Mouse (Mus musculus): ENCODE results near the gene Adam19. TPM values are rescaled to one million over a fixed set of nuclear protein-coding genes. Genes with fewer than 3 reads are reported as not detected.

Adam19 gene
- polyA plus RNA-seq, 1 experiment from 2014 or later = 10.5 TPM

DNA sequence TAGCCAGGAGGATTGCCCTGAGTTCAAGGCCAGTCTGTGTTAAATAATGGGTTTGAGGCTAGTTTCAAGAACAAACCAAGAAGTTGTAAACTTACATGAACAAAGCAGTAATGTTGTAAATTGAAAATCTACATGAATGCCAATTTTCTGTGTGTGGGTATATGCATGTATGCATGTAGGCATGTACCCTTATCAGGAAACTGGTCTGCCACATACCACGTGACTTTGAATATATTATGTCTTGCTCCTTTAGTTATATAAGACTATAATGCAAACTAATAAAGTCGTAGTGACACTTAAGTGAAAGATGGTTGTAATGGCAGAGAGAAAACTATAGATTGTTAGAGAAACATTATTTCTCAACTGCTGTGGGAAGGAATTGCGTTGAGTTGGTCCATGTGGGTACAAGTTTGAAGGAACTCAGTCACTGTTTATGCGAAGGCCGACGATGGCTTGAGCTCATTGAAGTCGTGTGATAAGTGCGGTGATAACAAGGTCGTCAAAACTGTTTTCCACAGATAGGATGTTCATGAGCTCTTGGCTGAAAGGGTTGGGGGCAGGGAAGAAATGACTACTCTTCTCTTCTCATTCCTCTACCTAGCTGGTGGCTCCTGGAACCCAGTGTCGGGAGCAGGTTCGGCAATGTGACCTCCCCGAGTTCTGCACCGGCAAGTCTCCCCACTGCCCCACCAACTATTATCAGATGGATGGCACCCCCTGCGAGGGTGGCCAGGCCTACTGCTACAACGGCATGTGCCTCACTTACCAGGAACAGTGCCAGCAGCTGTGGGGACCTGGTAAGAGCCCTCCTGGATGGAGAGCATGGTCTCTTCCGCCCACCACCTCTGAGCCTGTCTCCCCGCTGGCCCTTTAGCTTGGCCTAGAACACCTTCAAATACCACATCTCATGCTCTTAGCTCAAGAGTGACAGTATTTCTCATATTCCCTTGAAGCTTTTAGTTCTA, 75.5 kb downstream of the Adam19 start:
- H3K9me3 ChIP-seq = no peaks in the 10 kb centered on the region
- 93% methylated on average over 17 of the region's 17 CpGs for WGBS
- H3K36me3 ChIP-seq = peaks cover 46% of the 10 kb centered on the region
- no peak overlapping the region for H3K9ac ChIP-seq (replicated peaks)
- no peak for ATAC-seq
- no peak overlapping the region for H3K4me3 ChIP-seq (replicated peaks)
- H3K27ac ChIP-seq = no peak overlapping the region
- no peak overlapping the region for H3K4me2 ChIP-seq (replicated peaks)
- no peaks in the 10 kb centered on the region for H3K27me3 ChIP-seq
- H3K4me1 ChIP-seq (replicated peaks) = no peaks in the 10 kb centered on the region

DNA sequence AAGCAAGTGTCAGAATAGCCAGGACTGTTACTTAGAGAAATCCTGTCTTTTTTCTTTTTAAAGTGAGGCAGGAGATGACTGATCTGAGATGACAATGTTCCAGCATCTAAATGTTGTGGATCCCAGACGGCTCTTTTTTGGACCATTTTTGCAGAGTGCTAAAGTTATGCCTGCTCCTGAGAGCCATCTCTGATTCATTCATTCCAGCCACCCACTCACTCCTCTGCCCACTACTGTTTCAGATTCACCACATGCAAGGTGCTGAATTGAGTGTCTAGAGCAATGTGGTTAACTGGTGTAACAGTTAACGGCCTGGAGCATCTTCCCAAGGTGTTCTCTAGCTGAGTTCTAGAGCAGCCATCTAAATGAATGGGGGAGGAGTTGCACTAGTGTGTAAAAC, 79.1 kb downstream of the Adam19 start:
- H3K27me3 ChIP-seq = no peaks in the 10 kb centered on the region
- H3K9me3 ChIP-seq = no peaks in the 10 kb centered on the region
- H3K4me1 ChIP-seq (replicated peaks) = peaks cover 5% of the 10 kb centered on the region; the same call in 1 of the 2 replicates
- no peak overlapping the region for H3K9ac ChIP-seq (replicated peaks)
- peaks cover 61% of the 10 kb centered on the region for H3K36me3 ChIP-seq
- no peak overlapping the region for H3K4me3 ChIP-seq (replicated peaks)
- ATAC-seq = no peak
- H3K4me2 ChIP-seq (replicated peaks) = no peak overlapping the region
- WGBS = 95% methylated on average over 2 of the region's 2 CpGs
- no peak overlapping the region for H3K27ac ChIP-seq

DNA sequence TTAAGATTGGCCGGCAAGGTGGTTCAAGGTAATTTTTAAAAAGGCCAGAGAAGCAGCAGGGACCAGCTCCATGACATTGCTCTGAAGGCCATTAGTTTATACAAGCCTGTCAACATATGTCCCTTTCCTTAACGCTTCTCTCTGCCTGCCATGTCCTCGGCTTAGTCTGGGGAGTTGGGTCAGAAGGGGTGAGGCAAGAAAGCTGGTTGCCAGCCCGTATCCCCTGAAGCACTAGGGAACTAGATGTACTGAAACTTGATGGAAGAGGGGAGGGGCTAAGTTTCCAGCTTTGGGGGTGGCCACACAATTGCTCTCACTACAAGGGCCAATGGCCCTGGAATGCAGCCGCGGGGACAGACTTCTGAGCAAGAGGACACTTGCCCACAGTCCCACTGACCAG, 87.5 kb downstream of the Adam19 start:
- Histone ChIP-seq H3K9ac (replicated peaks) (no peak overlapping the region), H3K36me3 (peaks cover 74% of the 10 kb centered on the region)
- 85% methylated on average over 6 of the region's 6 CpGs for WGBS

DNA sequence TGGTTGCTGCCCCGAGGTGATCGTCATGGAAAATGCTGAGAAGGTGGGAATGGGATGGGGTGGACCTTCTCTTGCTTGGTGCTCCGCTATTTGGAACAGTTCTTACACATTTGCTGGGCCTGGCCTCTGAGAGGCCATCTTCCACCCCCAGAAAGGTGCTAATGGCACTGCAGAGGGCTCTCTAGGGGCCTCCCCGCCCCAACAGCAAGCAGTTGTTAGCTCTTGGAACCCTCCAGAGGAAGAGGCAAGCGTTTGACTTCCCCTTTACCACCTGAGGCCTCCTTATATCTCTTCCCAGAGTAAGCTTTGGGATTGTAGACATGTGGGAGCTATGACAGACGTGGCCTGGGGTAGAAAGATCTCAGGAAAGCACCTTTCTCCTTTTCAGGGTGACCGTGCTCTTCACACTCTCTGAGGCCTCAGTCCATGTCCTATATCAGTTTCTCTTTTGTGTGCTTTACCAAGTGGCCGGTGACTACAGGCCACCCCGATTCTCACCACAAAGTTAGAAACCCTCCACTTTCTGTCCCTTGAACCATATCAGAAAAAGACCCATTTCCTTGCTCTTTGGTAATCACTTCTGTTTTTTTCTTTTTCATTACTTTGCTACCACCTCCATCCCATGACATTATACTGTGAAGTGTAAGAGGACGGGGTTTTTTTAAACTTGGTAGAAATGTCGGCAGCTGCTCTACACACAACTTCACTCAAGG, 89.5 kb downstream of the Adam19 start:
- 92% methylated on average over 11 of the region's 11 CpGs for WGBS
- ATAC-seq = no peak

More for the DNA sequence above, 87.5 kb downstream of the Adam19 start:
- no peaks in the 10 kb centered on the region for H3K27me3 ChIP-seq
- ATAC-seq = no peak
- H3K4me1 ChIP-seq (replicated peaks) = peaks cover 5% of the 10 kb centered on the region; the same call in 1 of the 2 replicates
- no peak overlapping the region for H3K27ac ChIP-seq
- H3K4me2 ChIP-seq (replicated peaks) = no peak overlapping the region
- no peak overlapping the region for H3K4me3 ChIP-seq (replicated peaks)
- H3K9me3 ChIP-seq = no peaks in the 10 kb centered on the region

DNA sequence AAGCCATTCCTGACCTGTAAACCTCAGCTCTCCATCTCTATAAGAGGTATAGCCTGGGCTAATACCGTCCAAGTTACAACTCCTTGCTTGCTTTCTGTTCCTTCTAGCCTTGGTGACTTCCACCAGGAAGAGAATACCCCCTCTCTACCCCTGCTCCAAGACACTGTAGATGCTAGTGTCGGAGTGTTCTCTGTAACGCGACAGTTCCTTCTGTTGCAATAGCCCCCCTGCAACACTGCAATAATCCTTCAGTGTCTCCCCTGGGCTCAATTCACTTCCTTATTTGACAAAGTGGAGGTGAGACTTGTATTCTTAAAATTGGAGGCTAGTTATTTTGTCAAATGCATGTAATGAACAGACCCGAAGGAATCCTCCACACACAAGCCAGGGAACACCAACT, 90.8 kb downstream of the Adam19 start:
- H3K4me1 ChIP-seq (replicated peaks) = no peaks in the 10 kb centered on the region
- no peak overlapping the region for H3K27ac ChIP-seq
- H3K4me3 ChIP-seq (replicated peaks) = no peak overlapping the region
- H3K4me2 ChIP-seq (replicated peaks) = no peak overlapping the region
- no peaks in the 10 kb centered on the region for H3K9me3 ChIP-seq
- peaks cover 41% of the 10 kb centered on the region for H3K36me3 ChIP-seq
- H3K27me3 ChIP-seq = no peaks in the 10 kb centered on the region
- 96% methylated on average over 5 of the region's 5 CpGs for WGBS
- H3K9ac ChIP-seq (replicated peaks) = no peak overlapping the region
- ATAC-seq = no peak

More for the DNA sequence above, 89.5 kb downstream of the Adam19 start:
- Histone ChIP-seq H3K4me2 (replicated peaks) (no peak overlapping the region), H3K9ac (replicated peaks) (no peak overlapping the region), H3K4me1 (replicated peaks) (no peaks in the 10 kb centered on the region), H3K9me3 (no peaks in the 10 kb centered on the region), H3K27ac (no peak overlapping the region), H3K4me3 (replicated peaks) (no peak overlapping the region), H3K27me3 (no peaks in the 10 kb centered on the region), H3K36me3 (peaks cover 54% of the 10 kb centered on the region)

DNA sequence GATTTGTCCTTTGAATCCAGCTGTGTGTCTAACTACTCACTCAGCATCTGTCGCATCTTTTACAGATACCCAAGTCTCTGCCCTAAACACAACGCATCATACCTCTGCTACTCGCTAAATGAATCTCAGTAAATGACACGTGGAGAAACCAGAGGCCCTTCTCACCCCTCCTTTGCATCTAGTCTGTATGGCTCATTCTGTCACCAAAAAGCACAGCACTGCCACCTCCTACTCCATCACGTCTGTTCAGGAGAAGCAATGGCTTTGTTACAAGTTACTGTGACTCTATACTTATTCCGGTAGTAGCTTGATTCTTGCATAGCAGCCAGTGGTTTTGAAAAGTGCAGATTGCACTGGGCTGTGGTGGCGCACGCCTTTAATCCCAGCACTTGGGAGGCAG, 101.2 kb downstream of the Adam19 start:
- whole genome bisulfite sequencing = 87% methylated on average over 8 of the region's 8 CpGs
- no peak for ATAC-seq

DNA sequence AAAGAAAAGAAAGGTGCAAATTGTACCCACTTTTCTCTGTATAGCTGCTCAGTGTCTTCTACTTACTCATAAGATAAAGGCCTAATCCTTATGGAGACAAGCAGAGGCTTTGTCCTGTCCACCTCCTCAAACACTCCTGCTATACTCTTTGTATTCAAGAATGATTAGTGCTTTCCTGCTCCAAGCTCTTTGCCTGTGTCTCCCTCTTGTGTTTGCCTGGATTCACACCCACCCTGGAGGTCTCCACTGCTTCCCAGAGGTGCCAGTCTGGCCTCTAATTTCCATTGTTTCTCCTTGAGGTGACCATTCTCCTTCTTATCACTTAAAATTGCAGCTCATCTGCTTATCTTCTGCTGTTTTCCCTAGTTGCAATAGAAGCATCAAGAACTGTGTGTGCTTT, 101.7 kb downstream of the Adam19 start:
- ATAC-seq = no peak
- H3K27ac ChIP-seq = no peak overlapping the region
- no peaks in the 10 kb centered on the region for H3K27me3 ChIP-seq
- H3K4me1 ChIP-seq (replicated peaks) = no peaks in the 10 kb centered on the region
- H3K36me3 ChIP-seq = no peaks in the 10 kb centered on the region
- H3K9ac ChIP-seq (replicated peaks) = no peak overlapping the region
- H3K4me2 ChIP-seq (replicated peaks) = no peak overlapping the region
- H3K4me3 ChIP-seq (replicated peaks) = no peak overlapping the region
- H3K9me3 ChIP-seq = no peaks in the 10 kb centered on the region

More for the DNA sequence above, 101.2 kb downstream of the Adam19 start:
- Histone ChIP-seq H3K4me2 (replicated peaks) (no peak overlapping the region), H3K27ac (no peak overlapping the region), H3K4me3 (replicated peaks) (no peak overlapping the region), H3K9me3 (no peaks in the 10 kb centered on the region), H3K9ac (replicated peaks) (no peak overlapping the region), H3K36me3 (no peaks in the 10 kb centered on the region), H3K27me3 (no peaks in the 10 kb centered on the region), H3K4me1 (replicated peaks) (no peaks in the 10 kb centered on the region)

DNA sequence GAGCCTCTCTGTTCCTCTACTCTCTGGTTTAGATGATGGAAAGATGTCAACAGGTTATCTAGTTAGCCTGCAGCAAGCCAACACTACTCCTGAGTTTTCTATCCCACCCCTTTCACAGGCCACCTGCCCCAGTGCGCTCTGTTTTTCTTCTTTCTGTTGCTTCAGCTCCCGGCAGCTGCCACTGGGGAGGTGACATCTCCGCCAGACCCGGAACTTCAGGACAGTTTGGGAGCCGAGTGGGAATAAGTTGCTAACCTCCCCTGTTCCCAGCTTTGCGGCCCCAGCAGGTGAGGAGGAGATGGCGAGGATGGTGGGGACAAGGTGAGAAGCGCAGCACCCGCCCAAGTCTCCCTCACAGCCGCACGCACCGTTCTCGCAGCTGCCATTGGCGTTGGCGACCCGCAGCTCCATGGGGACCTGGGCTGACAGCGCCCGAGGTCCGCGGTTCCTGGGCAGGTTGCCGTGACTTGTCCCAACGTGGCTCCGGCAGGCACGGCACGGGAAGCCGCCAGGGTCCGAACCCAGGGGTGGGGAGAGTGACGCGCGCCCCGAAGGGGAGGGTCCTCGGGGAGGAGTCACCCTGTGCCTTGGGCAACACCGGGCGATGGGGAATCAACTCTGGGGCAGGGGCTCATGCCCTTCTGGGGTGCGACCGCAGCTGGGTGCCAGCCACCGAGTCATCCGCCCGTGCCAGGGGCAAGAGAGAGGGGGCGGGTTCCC, 110.2 kb downstream of the Adam19 start, which contains the start of gene Nipal4:
Nipal4 (minus strand) TSS at position 643 of the 720 bp plus-strand sequence.
- 2% methylated on average over 40 of the region's 40 CpGs for WGBS
- peak within 1 kb of the TSS; percentile 57 for H3K9ac ChIP-seq (replicated peaks)
- H3K4me3 ChIP-seq (replicated peaks) = peak within 1 kb of the TSS; percentile 45
- peaks cover 17% of the 10 kb centered on the region; the same call in 1 of the 2 replicates for H3K27me3 ChIP-seq
- H3K36me3 ChIP-seq = no peaks in the 10 kb centered on the region
- peak within 1 kb of the TSS; percentile 73 for H3K4me2 ChIP-seq (replicated peaks)
- peak; percentile 55 for ATAC-seq
- H3K4me1 ChIP-seq (replicated peaks) = peaks cover 13% of the 10 kb centered on the region
- H3K27ac ChIP-seq = no peak within 1 kb of the TSS
- no peaks in the 10 kb centered on the region for H3K9me3 ChIP-seq

DNA sequence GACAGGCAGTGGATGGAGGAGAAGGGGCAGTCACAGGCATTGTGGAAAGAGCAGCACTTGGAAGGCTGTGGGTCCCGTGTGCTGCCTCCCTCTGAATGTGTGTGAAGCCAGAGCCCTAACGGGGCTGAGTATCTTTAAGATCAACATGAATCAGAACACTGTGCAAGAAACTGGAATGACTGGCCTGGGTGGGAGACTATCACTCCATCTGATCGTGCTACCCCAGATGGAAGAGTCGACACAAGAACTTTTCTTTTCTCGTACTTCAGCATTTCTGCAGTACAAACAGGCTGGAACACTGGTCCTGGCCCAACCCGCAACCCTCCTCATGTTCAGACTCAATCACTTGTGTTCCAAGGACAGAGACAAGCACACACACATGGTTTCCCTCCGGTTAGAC, 112.7 kb downstream of the Adam19 start:
- 93% methylated on average over 7 of the region's 7 CpGs for WGBS

DNA sequence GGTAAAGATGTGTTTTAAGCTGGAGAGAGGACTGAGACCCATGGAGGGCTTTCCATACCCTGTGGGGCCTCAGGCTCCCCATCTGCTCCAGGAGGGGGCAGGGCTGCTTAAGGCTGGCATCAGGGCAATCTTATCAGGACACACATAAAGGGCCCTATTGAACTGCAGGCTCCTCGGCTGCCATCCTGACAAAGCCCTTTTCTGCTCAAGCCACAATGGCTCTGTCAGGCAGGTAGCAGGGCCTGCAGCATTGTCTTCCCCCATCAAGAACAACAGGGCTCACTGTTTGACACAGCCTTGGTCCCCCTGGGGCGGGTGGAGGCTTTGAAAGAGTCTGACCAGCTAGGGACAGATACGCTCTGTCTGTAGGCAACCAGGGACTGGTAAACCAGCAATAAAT, 114.1 kb downstream of the Adam19 start:
- H3K27me3 ChIP-seq = peaks cover 13% of the 10 kb centered on the region; the same call in 1 of the 2 replicates
- no peaks in the 10 kb centered on the region for H3K36me3 ChIP-seq
- H3K4me3 ChIP-seq (replicated peaks) = no peak overlapping the region
- H3K9ac ChIP-seq (replicated peaks) = no peak overlapping the region
- peaks cover 13% of the 10 kb centered on the region for H3K4me1 ChIP-seq (replicated peaks)
- no peak overlapping the region for H3K4me2 ChIP-seq (replicated peaks)
- H3K27ac ChIP-seq = no peak overlapping the region
- H3K9me3 ChIP-seq = no peaks in the 10 kb centered on the region
- ATAC-seq = no peak
- WGBS = 33% methylated on average over 3 of the region's 3 CpGs

More for the DNA sequence above, 112.7 kb downstream of the Adam19 start:
- Histone ChIP-seq H3K4me3 (replicated peaks) (no peak overlapping the region), H3K4me1 (replicated peaks) (peaks cover 13% of the 10 kb centered on the region), H3K9ac (replicated peaks) (no peak overlapping the region), H3K36me3 (no peaks in the 10 kb centered on the region), H3K9me3 (no peaks in the 10 kb centered on the region), H3K27ac (no peak overlapping the region), H3K27me3 (peaks cover 17% of the 10 kb centered on the region; the same call in 1 of the 2 replicates), H3K4me2 (replicated peaks) (no peak overlapping the region)
- no peak for ATAC-seq

DNA sequence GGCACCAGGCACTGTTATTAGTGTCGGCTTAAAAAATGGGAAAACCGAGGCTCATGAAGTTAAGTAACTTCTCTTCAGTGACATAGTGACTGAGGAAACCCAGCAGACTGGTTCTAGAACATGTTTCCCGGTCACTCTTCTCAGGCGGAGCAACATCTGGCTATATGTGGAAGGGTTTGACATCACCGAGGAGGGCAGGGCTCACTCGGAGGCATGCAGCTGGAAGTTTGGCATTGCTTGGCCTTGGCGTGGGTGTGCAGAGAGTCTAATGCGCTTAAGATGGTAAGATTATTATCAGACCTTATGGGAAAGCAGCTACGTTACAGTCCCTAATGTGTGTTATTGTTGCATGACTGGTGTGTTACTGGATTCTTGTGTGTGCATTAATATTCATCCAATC, 116.3 kb downstream of the Adam19 start:
- H3K4me1 ChIP-seq (replicated peaks) = peaks cover 5% of the 10 kb centered on the region
- WGBS = 95% methylated on average over 9 of the region's 9 CpGs
- H3K27ac ChIP-seq = no peak overlapping the region
- H3K9ac ChIP-seq (replicated peaks) = no peak overlapping the region
- no peak overlapping the region for H3K4me2 ChIP-seq (replicated peaks)
- no peak for ATAC-seq
- H3K4me3 ChIP-seq (replicated peaks) = no peak overlapping the region
- H3K27me3 ChIP-seq = no peaks in the 10 kb centered on the region
- H3K9me3 ChIP-seq = no peaks in the 10 kb centered on the region
- H3K36me3 ChIP-seq = no peaks in the 10 kb centered on the region
